Mouse (Mus musculus) liver, embryonic 13.5 days (tissue): ENCODE results near the gene Cebpe. TPM values are rescaled to one million over a fixed set of nuclear protein-coding genes. Genes with fewer than 3 reads are reported as not detected.

Experiments
- ATAC-seq: fragments of 200-750 bp; cut with Nextera tagmentation; 2 replicates; pipeline ENCODE4 v1.8.0; 2017; ENCODE audit warnings: low read depth, mild to moderate bottlenecking, moderate number of reproducible peaks, moderate library complexity
- DNase-seq: peaks from one replicate; pipeline ENCODE4 v3.0.0; 2022
- H3K27ac ChIP-seq: fragments of 300-500 bp; sonication (generic); 2 replicates; pipeline ENCODE4 v1.5.1; 2015; ENCODE audit warnings: moderate library complexity, mild to moderate bottlenecking, inconsistent platforms
- H3K27me3 ChIP-seq: fragments of 300-500 bp; sonication (generic); 2 replicates; pipeline ENCODE4 v1.6.1; 2015; ENCODE audit warnings: mild to moderate bottlenecking, inconsistent platforms
- H3K36me3 ChIP-seq: fragments of 300-500 bp; sonication (generic); 2 replicates; pipeline ENCODE4 v1.6.1; 2015; ENCODE audit warnings: mild to moderate bottlenecking, inconsistent platforms
- H3K4me1 ChIP-seq: fragments of 300-500 bp; sonication (generic); replicated peaks from 2 replicates; pipeline ENCODE4 v1.6.1; 2015; ENCODE audit warnings: inconsistent platforms
- H3K4me2 ChIP-seq: fragments of 300-500 bp; sonication (generic); 2 replicates; pipeline ENCODE4 v1.6.1; 2015; ENCODE audit warnings: inconsistent platforms, mild to moderate bottlenecking, moderate library complexity
- H3K4me3 ChIP-seq: fragments of 300-500 bp; sonication (generic); replicated peaks from 2 replicates; pipeline ENCODE4 v1.5.1; 2015; ENCODE audit warnings: mild to moderate bottlenecking, inconsistent platforms
- H3K9ac ChIP-seq: fragments of 300-500 bp; sonication (generic); 2 replicates; pipeline ENCODE4 v1.6.1; 2015; ENCODE audit warnings: mild to moderate bottlenecking, inconsistent platforms
- H3K9me3 ChIP-seq: fragments of 300-500 bp; sonication (generic); replicated peaks from 2 replicates; pipeline ENCODE4 v1.6.1; 2016; ENCODE audit warnings: inconsistent platforms
- WGBS: fragments of 180-500 bp; shearing (Covaris S2); methylation state at CpG from one replicate; pipeline ENCODE4 v1.1.7; 2015; ENCODE audit not compliant: insufficient replicate concordance; 5-methylcytosine and 5-hydroxymethylcytosine counted together
- polyA plus RNA-seq: library from polyadenylated mRNA; unstranded; fragments of >200 nt; fragmentation: Nextera tagmentation; extraction: Ambion mirVana; gene quantifications from 2 replicates; pipeline ENCODE4 v1.2.1, GENCODE M21; 2015

The Cebpe gene
- polyA plus RNA-seq, 1 experiment from 2014 or later = 3.4 TPM

GRCm38 (mm10) chr14:54720654-54721350, 8.8 kb upstream of the Cebpe start:
- Histone ChIP-seq H3K9ac (no peak overlapping the region), H3K4me1 (peaks cover 9% of the 10 kb centered on the region; the same call in 1 of the 2 replicates), H3K9me3 (no peaks in the 10 kb centered on the region), H3K27me3 (0 out of 2 replicates have a peak, but pooled peaks cover 4% of the 10 kb centered on the region), H3K4me3 (no peak overlapping the region), H3K27ac (no peak overlapping the region), H3K36me3 (no peaks in the 10 kb centered on the region), H3K4me2 (no peak overlapping the region)
- ATAC-seq = no peak
- 73% methylated on average over 7 of the region's 7 CpGs for WGBS
- no peak for DNase-seq

DNA sequence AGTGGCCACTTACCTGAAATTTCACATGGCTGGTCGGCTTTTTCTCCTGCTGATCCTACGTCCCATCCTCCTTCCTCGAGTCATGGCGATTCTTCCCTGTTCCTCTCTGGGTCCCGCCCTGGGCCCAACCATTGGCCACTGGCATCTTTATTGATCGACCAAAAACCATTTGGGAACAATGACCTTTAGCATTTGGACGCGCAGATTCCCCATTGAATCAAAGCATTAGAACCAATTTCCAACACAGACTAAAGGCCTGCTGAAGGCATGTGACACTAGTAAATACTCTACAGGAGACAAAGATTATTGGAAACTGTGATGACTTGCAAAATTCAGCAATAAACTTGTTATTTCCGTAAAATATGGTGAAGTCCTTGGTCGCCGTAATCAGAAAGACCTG, 8.1 kb upstream of the Cebpe start:
- Histone ChIP-seq H3K27me3 (0 out of 2 replicates have a peak, but pooled peaks cover 5% of the 10 kb centered on the region), H3K9me3 (no peaks in the 10 kb centered on the region), H3K27ac (no peak overlapping the region), H3K36me3 (no peaks in the 10 kb centered on the region), H3K9ac (no peak overlapping the region), H3K4me3 (no peak overlapping the region), H3K4me1 (peaks cover 9% of the 10 kb centered on the region), H3K4me2 (no peak overlapping the region)
- DNase-seq (no peak), ATAC-seq (no peak)
- WGBS = 80% methylated on average over 11 of the region's 11 CpGs

- 50% methylated on average over 1 of the region's 1 CpGs for WGBS
- Histone ChIP-seq H3K27ac (no peak overlapping the region), H3K36me3 (no peaks in the 10 kb centered on the region), H3K27me3 (peaks cover 28% of the 10 kb centered on the region), H3K9ac (0 out of 2 replicates have a peak overlapping the region, but pooled peaks have one; percentile 3), H3K4me2 (no peak overlapping the region), H3K4me3 (no peak overlapping the region), H3K9me3 (no peaks in the 10 kb centered on the region), H3K4me1 (peaks cover 21% of the 10 kb centered on the region)
- DNase-seq (no peak), ATAC-seq (no peak)
Observed at GRCm38 (mm10) chr14:54715402-54715801, 3.4 kb upstream of the Cebpe start.

- Histone ChIP-seq H3K4me3 (peak overlapping the region; percentile 45), H3K27me3 (peaks cover 35% of the 10 kb centered on the region), H3K36me3 (no peaks in the 10 kb centered on the region), H3K4me1 (peaks cover 21% of the 10 kb centered on the region), H3K9ac (peak overlapping the region; percentile 3; the same call in 1 of the 2 replicates), H3K4me2 (peak overlapping the region; percentile 67), H3K9me3 (no peaks in the 10 kb centered on the region), H3K27ac (no peak overlapping the region)
- 2% methylated on average over 15 of the region's 15 CpGs for WGBS
- DNase-seq (peak; percentile 20), ATAC-seq (peak; percentile 33; the same call in 1 of the 2 replicates)
Observed at GRCm38 (mm10) chr14:54714617-54715081, 2.7 kb upstream of the Cebpe start.

- DNase-seq (peak; percentile 61), ATAC-seq (no peak)
- H3K27me3 ChIP-seq = peaks cover 40% of the 10 kb centered on the region
- peaks cover 21% of the 10 kb centered on the region for H3K4me1 ChIP-seq
- 0 out of 2 replicates have a peak overlapping the region, but pooled peaks have one; percentile 3 for H3K9ac ChIP-seq
- H3K36me3 ChIP-seq = no peaks in the 10 kb centered on the region
- WGBS = under 1% methylated on average over 13 of the region's 13 CpGs
- no peak overlapping the region for H3K27ac ChIP-seq
- H3K4me3 ChIP-seq = peak overlapping the region; percentile 45
- peak overlapping the region; percentile 67 for H3K4me2 ChIP-seq
- H3K9me3 ChIP-seq = no peaks in the 10 kb centered on the region
Observed at GRCm38 (mm10) chr14:54714121-54714520, 2.1 kb upstream of the Cebpe start.

GRCm38 (mm10) chr14:54712861-54713260, 887 bp upstream of the Cebpe start:
- ATAC-seq (no peak), DNase-seq (no peak)
- WGBS = 28% methylated on average over 8 of the region's 8 CpGs

DNA sequence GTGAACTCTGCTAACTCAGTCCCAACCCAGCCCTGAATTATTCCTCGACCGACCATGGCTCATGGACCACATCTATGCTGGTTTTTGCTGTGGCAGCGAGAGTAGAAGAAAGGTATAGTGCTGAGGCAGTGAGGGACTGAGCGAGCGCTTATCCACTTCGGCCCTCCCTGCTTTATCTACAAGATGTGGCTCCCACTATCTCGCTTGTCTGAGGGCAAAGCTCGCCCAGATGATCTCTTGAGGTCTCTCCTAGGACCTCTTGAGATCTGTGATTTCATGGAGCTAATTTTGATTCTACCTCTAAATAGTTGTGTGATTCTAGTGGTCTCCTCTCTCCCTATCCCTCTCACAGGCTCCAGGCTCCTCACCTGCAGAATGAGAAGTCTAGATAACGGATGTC, 2.9 kb downstream of the Cebpe start:
- ATAC-seq (no peak), DNase-seq (no peak)
- no peaks in the 10 kb centered on the region for H3K9me3 ChIP-seq
- no peak overlapping the region for H3K4me2 ChIP-seq
- peaks cover 71% of the 10 kb centered on the region for H3K27me3 ChIP-seq
- no peaks in the 10 kb centered on the region for H3K36me3 ChIP-seq
- WGBS = 33% methylated on average over 9 of the region's 9 CpGs
- no peak overlapping the region for H3K4me3 ChIP-seq
- H3K4me1 ChIP-seq = peaks cover 45% of the 10 kb centered on the region
- H3K9ac ChIP-seq = no peak overlapping the region
- no peak overlapping the region for H3K27ac ChIP-seq

More at GRCm38 (mm10) chr14:54712861-54713260, 887 bp upstream of the Cebpe start:
- Histone ChIP-seq H3K27me3 (peaks cover 53% of the 10 kb centered on the region), H3K4me2 (no peak overlapping the region), H3K4me1 (peaks cover 25% of the 10 kb centered on the region), H3K27ac (peak overlapping the region; percentile 58), H3K9me3 (no peaks in the 10 kb centered on the region), H3K36me3 (no peaks in the 10 kb centered on the region), H3K9ac (no peak overlapping the region), H3K4me3 (no peak overlapping the region)

DNA sequence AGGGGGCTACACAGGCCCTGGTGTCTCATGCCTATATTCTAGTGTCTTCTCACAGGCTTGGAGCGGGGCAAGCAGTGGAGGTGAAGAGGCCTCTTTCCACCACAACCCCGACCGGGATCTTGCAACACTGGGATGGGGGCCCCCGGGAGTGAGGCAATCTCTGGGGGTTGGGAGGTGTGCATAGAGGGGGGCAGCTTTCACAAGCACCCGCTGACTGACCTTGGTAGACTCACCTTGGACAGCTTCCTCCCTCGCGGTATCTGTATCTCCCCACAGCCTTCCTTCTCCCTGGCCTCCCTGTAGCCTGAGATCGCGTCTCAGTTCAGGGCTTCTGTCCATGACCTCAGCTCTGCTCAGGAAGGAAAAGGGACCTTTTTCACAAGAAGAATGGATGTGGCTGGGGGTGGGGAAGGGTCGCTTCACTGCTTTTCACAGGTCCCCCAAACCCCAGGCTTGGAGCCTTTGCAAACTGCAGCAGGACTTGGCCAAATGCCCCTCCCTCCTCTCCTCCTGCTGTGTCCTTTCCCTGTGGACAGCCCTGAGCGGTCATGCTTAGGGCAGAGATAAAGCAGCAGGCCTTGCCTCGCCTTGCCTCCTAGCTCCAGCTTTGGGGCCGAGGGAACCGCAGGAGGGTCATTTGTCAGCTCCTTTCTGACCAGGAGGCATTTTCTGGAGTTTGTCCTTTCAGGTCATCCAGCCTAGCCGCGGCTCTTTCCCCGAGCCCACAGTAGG, 5.2 kb downstream of the Cebpe start:
- Histone ChIP-seq H3K9ac (no peak overlapping the region; the same call in 1 of the 2 replicates), H3K4me2 (peak overlapping the region; percentile 48; the same call in 1 of the 2 replicates), H3K36me3 (no peaks in the 10 kb centered on the region), H3K27me3 (peaks cover 87% of the 10 kb centered on the region), H3K27ac (no peak overlapping the region), H3K4me1 (peaks cover 33% of the 10 kb centered on the region), H3K9me3 (no peaks in the 10 kb centered on the region), H3K4me3 (no peak overlapping the region)
- DNase-seq = peak; percentile 22
- 13% methylated on average over 17 of the region's 17 CpGs for WGBS
- ATAC-seq = no peak

DNA sequence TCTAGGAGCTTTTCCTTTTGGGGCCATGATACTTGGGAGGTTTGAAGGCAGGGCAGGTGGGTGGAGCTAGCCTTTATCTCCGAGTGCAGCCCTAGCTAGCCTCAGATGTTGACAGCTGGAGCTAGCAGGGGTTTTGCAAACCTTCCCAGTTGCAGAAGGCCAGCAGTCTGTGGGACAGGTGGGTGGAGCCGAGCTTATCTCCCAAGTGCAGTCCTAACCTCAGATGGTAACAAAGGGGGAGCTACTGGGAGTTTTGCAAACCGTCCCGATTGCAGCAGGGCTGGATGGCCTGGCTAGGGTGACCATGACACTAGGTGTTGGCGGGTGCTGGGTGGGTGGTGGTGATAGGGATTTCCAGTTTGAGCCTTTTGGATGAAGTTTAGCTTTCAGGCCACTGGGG, 6.1 kb downstream of the Cebpe start:
- Histone ChIP-seq H3K4me3 (peak overlapping the region; percentile 18; the same call in 1 of the 2 replicates), H3K27ac (peak overlapping the region; percentile 53; the same call in 1 of the 2 replicates), H3K36me3 (no peaks in the 10 kb centered on the region), H3K9me3 (no peaks in the 10 kb centered on the region), H3K4me2 (peak overlapping the region; percentile 48), H3K9ac (no peak overlapping the region), H3K27me3 (peaks cover 83% of the 10 kb centered on the region), H3K4me1 (peaks cover 33% of the 10 kb centered on the region)
- 2% methylated on average over 5 of the region's 5 CpGs for WGBS
- peak; percentile 94 for DNase-seq
- ATAC-seq = peak; percentile 92

- Histone ChIP-seq H3K4me1 (peaks cover 29% of the 10 kb centered on the region), H3K4me3 (no peak overlapping the region), H3K36me3 (no peaks in the 10 kb centered on the region), H3K4me2 (no peak overlapping the region), H3K27me3 (peaks cover 60% of the 10 kb centered on the region), H3K9me3 (no peaks in the 10 kb centered on the region), H3K9ac (no peak overlapping the region), H3K27ac (no peak overlapping the region)
- DNase-seq = no peak
- ATAC-seq = no peak
- WGBS = 40% methylated on average over 10 of the region's 10 CpGs
Observed at GRCm38 (mm10) chr14:54703207-54703606, 8.8 kb downstream of the Cebpe start.

DNA sequence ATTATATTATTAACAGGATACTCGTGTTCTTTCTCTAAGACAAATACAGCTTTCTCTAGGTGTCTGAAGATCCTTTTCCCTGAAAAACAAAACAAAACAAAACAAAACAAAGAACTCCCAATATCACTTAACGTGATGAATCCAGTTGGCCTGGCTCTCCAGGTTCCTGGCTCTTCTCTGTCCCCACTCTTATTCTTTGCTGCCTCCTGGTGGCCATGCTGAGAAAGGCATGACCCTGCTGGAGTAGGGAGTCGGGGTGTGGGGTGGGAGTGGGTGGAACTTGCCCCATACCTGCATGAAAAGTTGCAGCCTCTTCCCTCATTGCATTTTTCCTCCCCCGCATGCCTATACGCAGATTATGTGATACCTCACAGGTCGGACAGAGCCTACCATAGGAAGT, 10.7 kb downstream of the Cebpe start:
- H3K27me3 ChIP-seq = peaks cover 42% of the 10 kb centered on the region
- H3K4me3 ChIP-seq = no peak overlapping the region
- ATAC-seq (no peak), DNase-seq (peak; percentile 70)
- no peak overlapping the region for H3K9ac ChIP-seq
- no peaks in the 10 kb centered on the region for H3K9me3 ChIP-seq
- H3K27ac ChIP-seq = no peak overlapping the region
- H3K4me2 ChIP-seq = no peak overlapping the region
- WGBS = 9% methylated on average over 6 of the region's 6 CpGs
- H3K4me1 ChIP-seq = peaks cover 22% of the 10 kb centered on the region
- H3K36me3 ChIP-seq = no peaks in the 10 kb centered on the region
